Mouse (Mus musculus): ENCODE measurements around the gene Brinp1.

Gene Brinp1

DNA sequence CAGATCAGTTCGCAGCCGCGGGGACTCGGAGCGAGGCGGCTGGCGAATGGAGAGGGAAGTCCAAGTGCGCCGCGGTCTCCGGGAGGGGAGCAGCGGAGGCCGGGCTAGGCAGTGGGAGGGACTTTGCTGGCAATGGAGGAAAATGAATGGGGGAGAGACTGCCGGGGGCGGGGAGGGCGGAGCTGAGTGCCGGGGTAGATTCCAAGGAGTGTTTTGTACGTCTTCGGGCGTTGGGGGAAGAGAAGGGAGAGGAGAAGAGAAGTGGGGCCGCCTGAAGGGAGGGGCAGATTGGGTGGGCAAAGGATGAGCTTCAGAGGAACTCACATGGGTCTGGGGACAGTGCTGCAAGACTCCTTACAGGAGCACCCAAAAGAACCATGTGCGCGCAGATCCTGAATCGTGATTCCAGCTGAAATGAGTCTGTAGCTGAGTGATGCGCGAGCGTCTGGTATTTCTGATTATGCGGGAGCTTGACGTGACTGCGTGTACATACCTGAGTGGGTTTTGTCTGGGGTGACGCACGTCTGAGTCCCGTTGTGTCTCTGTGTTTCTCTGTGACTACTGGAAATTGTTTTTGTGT is at the start of gene Brinp1:
TSS of gene Brinp1 (minus strand) at position 76 of the 580 bp plus-strand sequence.
- in situ Hi-C loops (cut with MboI; ENCODE audit: low sequenced_read_pairs) = no loop called here

DNA sequence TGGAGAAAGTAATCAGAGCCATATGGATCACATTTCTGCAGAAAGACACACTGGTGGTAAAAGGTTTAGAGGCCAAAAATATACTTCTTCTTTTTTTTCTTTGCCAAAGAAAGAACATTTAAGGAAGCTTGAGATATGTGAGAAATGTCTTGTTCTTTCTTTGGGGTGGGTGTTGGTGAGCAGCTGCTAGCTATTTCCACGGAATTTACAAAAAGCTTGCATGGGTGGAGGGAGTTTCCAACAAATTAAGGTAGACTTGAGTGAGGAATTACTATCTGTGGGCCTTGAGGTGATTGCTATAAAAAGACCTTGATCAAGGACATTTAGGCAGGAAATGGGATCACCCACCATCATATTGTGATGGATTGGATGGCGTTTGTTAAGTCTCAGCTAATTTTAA is 3.1 kb upstream of the Brinp1 start:
- in situ Hi-C loops (cut with MboI; ENCODE audit: low sequenced_read_pairs) = no loop called here

GRCm38 (mm10) chr4:68955621-68956020 is 1.4 kb upstream of the Brinp1 start:
- in situ Hi-C loops (cut with MboI; ENCODE audit: low sequenced_read_pairs) = no loop called here

DNA sequence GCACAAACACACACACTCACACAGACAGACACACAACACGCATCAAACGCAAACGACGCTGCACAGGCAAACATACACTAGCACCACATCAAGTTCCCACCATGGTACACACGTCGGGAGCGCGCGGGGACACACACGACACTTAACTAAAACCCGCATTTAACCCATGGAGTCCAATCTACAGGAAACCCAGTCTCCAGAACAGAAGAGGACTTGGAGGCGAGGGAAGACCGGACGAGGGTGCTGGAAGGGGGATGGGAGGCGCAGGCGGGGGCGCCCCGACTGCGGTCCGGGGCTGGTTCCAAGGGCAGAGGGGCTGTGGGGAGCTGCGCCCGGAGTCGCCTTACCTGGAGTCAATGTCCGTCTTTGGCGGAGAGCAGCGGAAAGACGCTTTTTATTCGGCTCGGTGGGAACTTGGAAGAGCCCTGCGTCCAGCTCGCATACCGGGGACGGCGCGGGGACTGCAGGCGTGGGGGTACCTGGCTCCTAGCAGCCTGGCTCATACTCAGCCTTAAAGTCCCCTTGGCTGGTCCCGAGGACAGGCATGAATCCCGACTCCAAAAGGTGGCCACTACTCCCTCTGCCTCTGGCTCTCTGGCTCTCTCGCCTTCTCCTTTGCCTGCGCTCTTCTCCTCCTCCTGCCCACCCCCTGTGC is 403 bp downstream of the Brinp1 start:
- in situ Hi-C loops (cut with MboI; ENCODE audit: low sequenced_read_pairs) = no loop called here

- in situ Hi-C loops (cut with MboI; ENCODE audit: low sequenced_read_pairs) = no loop called here
Measured at GRCm38 (mm10) chr4:68953131-68953551, 1.1 kb downstream of the Brinp1 start.

- in situ Hi-C loops (cut with MboI; ENCODE audit: low sequenced_read_pairs) = no loop called here
Measured at GRCm38 (mm10) chr4:68950556-68950955, 3.6 kb downstream of the Brinp1 start.

DNA sequence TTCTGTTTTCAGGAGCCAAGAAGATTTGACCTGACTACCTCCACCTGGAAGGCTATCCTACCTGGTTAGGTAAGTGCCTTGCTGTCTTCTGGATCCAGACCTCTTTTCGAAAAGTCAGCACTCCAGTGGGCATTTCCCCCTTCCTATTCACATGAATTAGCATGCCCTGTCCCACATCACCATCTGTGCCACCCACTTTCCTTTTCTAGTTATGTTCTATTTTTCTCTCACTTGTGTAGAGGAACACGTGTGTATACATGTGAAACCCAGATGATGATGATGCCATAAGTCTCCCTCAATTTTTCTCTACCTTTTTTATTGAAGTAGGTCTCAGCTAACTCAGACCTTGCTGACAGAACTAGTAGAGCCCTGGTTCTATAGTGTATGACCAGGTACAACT is 11.3 kb downstream of the Brinp1 start:
- in situ Hi-C loops (cut with MboI; ENCODE audit: low sequenced_read_pairs) = no loop called here

GRCm38 (mm10) chr4:68930022-68930421 is 24.2 kb downstream of the Brinp1 start:
- in situ Hi-C loops (cut with MboI; ENCODE audit: low sequenced_read_pairs) = no loop called here

DNA sequence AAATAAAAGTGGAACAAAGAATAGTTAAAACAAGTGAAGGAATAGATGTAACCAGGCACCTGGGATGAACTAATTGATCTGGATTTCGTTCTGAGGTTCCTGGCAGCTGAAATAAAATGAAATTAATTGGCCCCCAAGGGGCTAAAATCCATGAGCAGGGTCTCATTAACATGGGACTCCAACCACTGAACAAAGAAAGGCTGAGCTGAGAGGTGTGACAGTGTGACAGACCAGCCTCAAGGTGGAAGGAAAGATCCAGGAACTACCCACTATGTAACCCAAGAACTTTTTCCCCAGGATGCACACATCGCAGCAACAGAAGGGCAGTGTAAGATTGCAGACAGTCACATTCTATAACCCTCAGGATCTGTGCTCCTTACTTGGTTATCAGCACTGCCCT is 28.1 kb downstream of the Brinp1 start:
- in situ Hi-C loops (cut with MboI; ENCODE audit: low sequenced_read_pairs) = no loop called here

GRCm38 (mm10) chr4:68922944-68923343 is 31.3 kb downstream of the Brinp1 start:
- in situ Hi-C loops (cut with MboI; ENCODE audit: low sequenced_read_pairs) = no loop called here

DNA sequence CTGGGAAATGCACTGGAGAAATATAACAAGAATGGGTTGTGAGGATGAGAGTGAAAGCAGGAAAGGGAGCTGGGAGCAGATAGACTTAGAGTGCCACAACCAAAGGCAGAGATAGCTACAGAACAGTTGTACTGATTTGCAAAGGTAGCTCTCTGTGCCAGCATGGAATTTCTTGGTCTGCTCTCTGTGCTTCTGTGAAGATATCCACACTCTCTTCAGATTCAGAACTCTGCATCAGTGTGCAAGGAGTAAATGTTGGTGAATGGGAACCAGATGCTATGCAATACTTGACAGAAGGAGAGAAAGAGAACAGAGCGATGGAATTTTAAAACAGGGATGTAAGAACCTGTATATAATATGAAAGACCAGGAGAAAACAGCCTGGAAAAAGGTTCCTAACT is 31.7 kb downstream of the Brinp1 start:
- in situ Hi-C loops (cut with MboI; ENCODE audit: low sequenced_read_pairs) = no loop called here

GRCm38 (mm10) chr4:68920127-68920526 is 34.1 kb downstream of the Brinp1 start:
- in situ Hi-C loops (cut with MboI; ENCODE audit: low sequenced_read_pairs) = no loop called here

GRCm38 (mm10) chr4:68910942-68911341 is 43.3 kb downstream of the Brinp1 start:
- in situ Hi-C loops (cut with MboI; ENCODE audit: low sequenced_read_pairs) = no loop called here

- in situ Hi-C loops (cut with MboI; ENCODE audit: low sequenced_read_pairs) = no loop called here
Measured at GRCm38 (mm10) chr4:68906417-68907210, 47.6 kb downstream of the Brinp1 start.

DNA sequence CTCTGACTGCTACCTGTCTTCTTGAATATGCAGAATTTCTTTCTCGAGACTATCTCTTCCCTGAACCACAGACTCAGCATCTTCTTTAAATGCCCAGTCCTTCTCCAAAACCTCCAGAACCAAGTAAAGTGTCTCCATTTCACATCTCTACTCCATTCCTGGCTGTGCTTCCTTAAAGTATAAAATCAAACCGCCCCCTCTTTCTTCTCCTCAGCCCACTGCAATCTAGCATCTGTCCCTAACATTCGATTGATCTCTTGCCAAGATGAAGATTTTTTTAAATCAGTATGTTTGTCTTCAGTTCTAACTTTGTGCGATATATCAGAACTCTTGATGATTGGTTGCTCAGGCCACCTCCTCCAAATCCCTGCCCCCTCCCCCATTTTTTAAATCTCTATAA is 63.7 kb downstream of the Brinp1 start:
- in situ Hi-C loops (cut with MboI; ENCODE audit: low sequenced_read_pairs) = no loop called here

DNA sequence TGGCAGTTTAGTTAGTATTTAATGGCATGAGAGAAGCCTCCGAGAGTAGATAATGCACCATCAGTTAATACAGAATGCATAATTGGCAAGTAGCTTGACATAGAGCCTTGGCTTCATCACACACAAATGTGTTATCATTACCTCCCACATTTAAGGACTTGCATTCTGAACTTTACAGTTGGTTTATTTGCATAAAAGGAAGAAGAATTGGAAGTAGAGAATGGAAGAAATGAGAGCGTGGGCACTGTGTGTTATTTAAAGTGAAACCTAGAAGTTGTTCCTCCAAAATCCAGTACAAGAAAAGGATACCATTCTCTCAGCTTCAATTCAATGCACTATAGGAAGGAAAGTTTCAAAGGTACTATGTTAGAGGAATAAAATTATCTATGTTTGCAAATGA is 67.9 kb downstream of the Brinp1 start:
- in situ Hi-C loops (cut with MboI; ENCODE audit: low sequenced_read_pairs) = no loop called here

GRCm38 (mm10) chr4:68872028-68872427 is 82.2 kb downstream of the Brinp1 start:
- in situ Hi-C loops (cut with MboI; ENCODE audit: low sequenced_read_pairs) = no loop called here

GRCm38 (mm10) chr4:68865135-68865767 is 88.9 kb downstream of the Brinp1 start:
- in situ Hi-C loops (cut with MboI; ENCODE audit: low sequenced_read_pairs) = no loop called here

DNA sequence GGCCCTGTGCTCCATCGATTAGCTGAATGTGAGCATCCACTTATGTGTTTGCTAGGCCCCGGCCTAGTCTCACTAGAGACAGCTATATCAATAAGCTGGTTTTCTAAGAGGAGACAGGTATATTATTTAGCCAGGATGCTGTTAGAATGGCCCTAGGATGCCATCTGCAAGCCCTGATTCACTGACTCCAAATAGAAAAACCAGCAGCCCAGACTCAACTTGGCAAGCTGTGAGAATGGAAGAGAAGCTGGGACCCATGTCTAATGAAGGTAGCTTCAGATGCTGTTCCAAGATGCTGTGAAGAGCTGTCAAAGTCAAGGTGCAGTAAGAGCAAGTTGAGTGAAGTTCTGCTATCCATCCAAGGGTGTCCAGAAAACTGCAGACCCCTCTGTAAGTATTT is 89.5 kb downstream of the Brinp1 start:
- in situ Hi-C loops (cut with MboI; ENCODE audit: low sequenced_read_pairs) = no loop called here

DNA sequence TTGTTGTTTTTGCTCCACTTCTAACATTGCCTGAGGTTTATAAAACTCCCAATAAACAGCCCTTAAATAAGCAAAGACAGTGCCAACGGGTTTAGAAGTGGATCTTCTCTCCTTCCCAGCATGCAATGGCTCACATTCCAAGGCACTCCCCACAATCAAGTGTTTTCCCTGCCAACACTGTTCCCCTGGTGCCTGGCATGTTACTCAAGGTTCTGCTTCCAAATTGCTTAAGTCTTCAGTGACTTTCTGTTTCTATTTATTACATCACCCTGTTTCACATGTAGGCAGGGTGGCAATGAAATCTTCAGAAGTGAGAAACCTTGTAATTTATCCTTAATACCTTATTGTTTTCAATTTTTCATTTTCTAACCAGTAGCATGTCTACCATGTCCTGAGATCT is 97.3 kb downstream of the Brinp1 start:
- in situ Hi-C loops (cut with MboI; ENCODE audit: low sequenced_read_pairs) = no loop called here

- in situ Hi-C loops (cut with MboI; ENCODE audit: low sequenced_read_pairs) = no loop called here
Measured at GRCm38 (mm10) chr4:68849671-68850070, 104.5 kb downstream of the Brinp1 start.

DNA sequence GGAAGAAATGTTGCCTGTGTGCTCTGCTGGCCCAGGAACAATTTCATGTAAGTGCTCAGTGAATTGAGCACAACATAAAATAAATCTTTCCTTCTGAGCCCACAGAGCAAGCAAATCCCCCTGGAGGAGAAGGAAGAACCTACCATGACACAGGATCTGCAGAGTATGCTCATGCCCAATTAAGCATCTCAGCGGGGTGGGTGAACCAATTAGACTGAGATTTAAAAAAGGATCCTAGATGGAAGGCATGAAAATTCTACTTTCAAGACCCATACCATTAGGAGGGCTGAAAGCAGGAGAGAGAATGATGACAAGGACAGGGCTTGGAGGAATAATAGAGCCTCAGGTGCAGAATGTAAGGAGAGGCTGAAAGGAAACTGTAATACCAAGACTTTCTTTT is 107.2 kb downstream of the Brinp1 start:
- in situ Hi-C loops (cut with MboI; ENCODE audit: low sequenced_read_pairs) = no loop called here
